Mouse (Mus musculus): ENCODE results near the gene Gli3. TPM values are rescaled to one million over a fixed set of nuclear protein-coding genes. Genes with fewer than 3 reads are reported as not detected.

Gene Gli3
- polyA plus RNA-seq, 2 experiments = 0.21 to 0.44 TPM

- TF ChIP-seq CTCF (IDR thresholded peaks at IDR 0.05; ENCODE audit: low read depth) (no peak), EP300 (IDR thresholded peaks at IDR 0.05; ENCODE audit: low read depth) (no peak)
- H3K36me3 ChIP-seq (replicated peaks; ENCODE audit: control insufficient read depth, insufficient read depth, low read depth) = no peaks in the 10 kb centered on the region
- H3K9ac ChIP-seq (replicated peaks) = no peak overlapping the region
- DNase-seq (ENCODE audit: low read depth in 3 of 3, low spot score in 3 of 3) = no peak
- no peak overlapping the region for H3K4me3 ChIP-seq (ENCODE audit: insufficient read depth in 1 of 2, low read depth in 2 of 2, low read length in 2 of 2)
- no peak overlapping the region for H3K4me2 ChIP-seq (ENCODE audit: low read depth)
- 62% methylated on average over 2 of the region's 2 CpGs for WGBS (ENCODE audit: insufficient replicate concordance)
- peaks cover 0 to 2% of the 10 kb centered on the region in 2 experiments; a peak in 1 of 4 replicates for H3K4me1 ChIP-seq (replicated peaks; ENCODE audit: control insufficient read depth in 2 of 2, insufficient read depth in 2 of 2, low read length in 1 of 2)
- H3K27ac ChIP-seq = no peak overlapping the region
- no peak for ATAC-seq (ENCODE audit: insufficient read depth)
- no peaks in the 10 kb centered on the region for H3K9me3 ChIP-seq (ENCODE audit: control insufficient read depth, low read length)
- H3K27me3 ChIP-seq (ENCODE audit: control insufficient read depth, insufficient read depth, low read length) = no peaks in the 10 kb centered on the region
Measured at GRCm38 (mm10) chr13:15585941-15586340, 122.9 kb downstream of the Gli3 start.

- Histone ChIP-seq H3K27me3 (ENCODE audit: control insufficient read depth, insufficient read depth, low read length) (no peaks in the 10 kb centered on the region), H3K4me2 (ENCODE audit: low read depth) (no peak overlapping the region), H3K4me1 (replicated peaks; ENCODE audit: control insufficient read depth in 2 of 2, insufficient read depth in 2 of 2, low read length in 1 of 2) (peaks cover 0 to 2% of the 10 kb centered on the region in 2 experiments; a peak in 1 of 4 replicates), H3K4me3 (ENCODE audit: insufficient read depth in 1 of 2, low read depth in 2 of 2, low read length in 2 of 2) (no peak overlapping the region), H3K9ac (replicated peaks) (no peak overlapping the region), H3K36me3 (replicated peaks; ENCODE audit: control insufficient read depth, insufficient read depth, low read depth) (no peaks in the 10 kb centered on the region), H3K27ac (no peak overlapping the region), H3K9me3 (ENCODE audit: control insufficient read depth, low read length) (no peaks in the 10 kb centered on the region)
- TF ChIP-seq CTCF (IDR thresholded peaks at IDR 0.05; ENCODE audit: low read depth) = no peak
- no peak for TF ChIP-seq EP300 (IDR thresholded peaks at IDR 0.05; ENCODE audit: low read depth)
- no peak for ATAC-seq (ENCODE audit: insufficient read depth)
- 67% methylated on average over 16 of the region's 16 CpGs for WGBS (ENCODE audit: insufficient replicate concordance)
- DNase-seq (ENCODE audit: low read depth in 3 of 3, low spot score in 3 of 3) = no peak
Measured at GRCm38 (mm10) chr13:15588278-15589272, 125.5 kb downstream of the Gli3 start.

GRCm38 (mm10) chr13:15590326-15590933 is 127.4 kb downstream of the Gli3 start:
- no peaks in the 10 kb centered on the region for H3K36me3 ChIP-seq (replicated peaks; ENCODE audit: control insufficient read depth, insufficient read depth, low read depth)
- ATAC-seq (ENCODE audit: insufficient read depth) (no peak; the same call in 1 of the 2 replicates), DNase-seq (ENCODE audit: low read depth in 3 of 3, low spot score in 3 of 3) (no peak)
- TF ChIP-seq CTCF (IDR thresholded peaks at IDR 0.05; ENCODE audit: low read depth) = no peak
- no peak for TF ChIP-seq EP300 (IDR thresholded peaks at IDR 0.05; ENCODE audit: low read depth)
- H3K27ac ChIP-seq = no peak overlapping the region
- H3K4me2 ChIP-seq (ENCODE audit: low read depth) = no peak overlapping the region
- WGBS (ENCODE audit: insufficient replicate concordance) = 33% methylated on average over 6 of the region's 6 CpGs
- H3K27me3 ChIP-seq (ENCODE audit: control insufficient read depth, insufficient read depth, low read length) = no peaks in the 10 kb centered on the region
- H3K9ac ChIP-seq (replicated peaks) = no peak overlapping the region
- H3K9me3 ChIP-seq (ENCODE audit: control insufficient read depth, low read length) = no peaks in the 10 kb centered on the region
- no peak overlapping the region for H3K4me3 ChIP-seq (ENCODE audit: insufficient read depth in 1 of 2, low read depth in 2 of 2, low read length in 2 of 2)
- peaks cover 0 to 2% of the 10 kb centered on the region in 2 experiments; a peak in 1 of 4 replicates for H3K4me1 ChIP-seq (replicated peaks; ENCODE audit: control insufficient read depth in 2 of 2, insufficient read depth in 2 of 2, low read length in 1 of 2)

GRCm38 (mm10) chr13:15596667-15597066 is 133.6 kb downstream of the Gli3 start:
- WGBS (ENCODE audit: insufficient replicate concordance) = 64% methylated on average over 5 of the region's 5 CpGs
- TF ChIP-seq EP300 (IDR thresholded peaks at IDR 0.05; ENCODE audit: low read depth) (no peak), CTCF (IDR thresholded peaks at IDR 0.05; ENCODE audit: low read depth) (no peak)
- Histone ChIP-seq H3K4me2 (ENCODE audit: low read depth) (no peak overlapping the region), H3K27me3 (ENCODE audit: control insufficient read depth, insufficient read depth, low read length) (no peaks in the 10 kb centered on the region; the same call in 1 of the 2 replicates), H3K36me3 (replicated peaks; ENCODE audit: control insufficient read depth, insufficient read depth, low read depth) (no peaks in the 10 kb centered on the region), H3K4me3 (ENCODE audit: insufficient read depth in 1 of 2, low read depth in 2 of 2, low read length in 2 of 2) (no peak overlapping the region), H3K27ac (no peak overlapping the region), H3K4me1 (replicated peaks; ENCODE audit: control insufficient read depth in 2 of 2, insufficient read depth in 2 of 2, low read length in 1 of 2) (no peaks in the 10 kb centered on the region), H3K9ac (replicated peaks) (no peak overlapping the region), H3K9me3 (ENCODE audit: control insufficient read depth, low read length) (no peaks in the 10 kb centered on the region)
- no peak for ATAC-seq (ENCODE audit: insufficient read depth)
- DNase-seq (ENCODE audit: low read depth in 3 of 3, low spot score in 3 of 3) = no peak

- H3K4me2 ChIP-seq (ENCODE audit: low read depth) = no peak overlapping the region
- no peaks in the 10 kb centered on the region for H3K4me1 ChIP-seq (replicated peaks; ENCODE audit: control insufficient read depth in 2 of 2, insufficient read depth in 2 of 2, low read length in 1 of 2)
- 60% methylated on average over 2 of the region's 2 CpGs for WGBS (ENCODE audit: insufficient replicate concordance)
- H3K36me3 ChIP-seq (replicated peaks; ENCODE audit: control insufficient read depth, insufficient read depth, low read depth) = no peaks in the 10 kb centered on the region
- no peak overlapping the region for H3K27ac ChIP-seq
- ATAC-seq (ENCODE audit: insufficient read depth) = no peak
- H3K9me3 ChIP-seq (ENCODE audit: control insufficient read depth, low read length) = no peaks in the 10 kb centered on the region
- H3K27me3 ChIP-seq (ENCODE audit: control insufficient read depth, insufficient read depth, low read length) = no peaks in the 10 kb centered on the region; the same call in 1 of the 2 replicates
- no peak overlapping the region for H3K9ac ChIP-seq (replicated peaks)
- no peak for TF ChIP-seq EP300 (IDR thresholded peaks at IDR 0.05; ENCODE audit: low read depth)
- no peak for TF ChIP-seq CTCF (IDR thresholded peaks at IDR 0.05; ENCODE audit: low read depth)
- H3K4me3 ChIP-seq (ENCODE audit: insufficient read depth in 1 of 2, low read depth in 2 of 2, low read length in 2 of 2) = no peak overlapping the region
- no peak for DNase-seq (ENCODE audit: low read depth in 3 of 3, low spot score in 3 of 3)
Measured at GRCm38 (mm10) chr13:15599741-15600140, 136.7 kb downstream of the Gli3 start.

Measured in liver, embryonic 14.5 days (tissue).